Mouse (Mus musculus): ENCODE results near the gene Mef2b. TPM values are rescaled to one million over a fixed set of nuclear protein-coding genes. Genes with fewer than 3 reads are reported as not detected.
A peak's percentile ranks its signal among the peaks of the same experiment; 100 is the strongest.
"Not testable (repeated sequence)": the region's sequence is repeated elsewhere in the genome, so short reads cannot be mapped to it uniquely, and the experiment has no call there.

The Mef2b gene
- polyA plus RNA-seq, 1 experiment from 2014 or later = 0.53 TPM

- peak within 1 kb of the TSS; percentile 81 for H3K9ac ChIP-seq
- peaks cover 19% of the 10 kb centered on the region for H3K4me1 ChIP-seq (replicated peaks)
- peak within 1 kb of the TSS; percentile 96 for H3K4me2 ChIP-seq
- peaks cover 17% of the 10 kb centered on the region for H3K27me3 ChIP-seq
- peak within 1 kb of the TSS; percentile 74 for H3K4me3 ChIP-seq
- WGBS = under 1% methylated on average over 66 of the region's 66 CpGs
- no peaks in the 10 kb centered on the region for H3K9me3 ChIP-seq
- no peaks in the 10 kb centered on the region for H3K36me3 ChIP-seq
- peak; percentile 99 for ATAC-seq (ENCODE audit: low read depth)
- peak within 1 kb of the TSS; percentile 76 for H3K27ac ChIP-seq (replicated peaks)
Measured at GRCm38 (mm10) chr8:70212112-70213055, 72.9 kb downstream of the Mef2b start, which contains the start of gene Slc25a42. Slc25a42 (minus strand) TSS chr8:70212305.

GRCm38 (mm10) chr8:70214411-70214810, 74.9 kb downstream of the Mef2b start:
- 76% methylated on average over 3 of the region's 3 CpGs for WGBS
- no peak overlapping the region for H3K27ac ChIP-seq (replicated peaks)
- H3K36me3 ChIP-seq = no peaks in the 10 kb centered on the region
- peaks cover 20% of the 10 kb centered on the region for H3K4me1 ChIP-seq (replicated peaks)
- no peaks in the 10 kb centered on the region for H3K9me3 ChIP-seq
- H3K27me3 ChIP-seq = peaks cover 27% of the 10 kb centered on the region
- no peak for ATAC-seq (ENCODE audit: low read depth)
- H3K9ac ChIP-seq = no peak overlapping the region
- H3K4me2 ChIP-seq = no peak overlapping the region
- H3K4me3 ChIP-seq = no peak overlapping the region

GRCm38 (mm10) chr8:70215092-70215491, 75.6 kb downstream of the Mef2b start:
- Histone ChIP-seq H3K27ac (replicated peaks) (no peak overlapping the region), H3K9me3 (no peaks in the 10 kb centered on the region), H3K4me2 (no peak overlapping the region), H3K27me3 (peaks cover 22% of the 10 kb centered on the region), H3K36me3 (no peaks in the 10 kb centered on the region), H3K9ac (no peak overlapping the region), H3K4me3 (no peak overlapping the region), H3K4me1 (replicated peaks) (peaks cover 23% of the 10 kb centered on the region)
- ATAC-seq (ENCODE audit: low read depth) = no peak
- WGBS = 68% methylated on average over 5 of the region's 5 CpGs

- H3K9ac ChIP-seq; ATAC-seq (ENCODE audit: low read depth); H3K4me2 ChIP-seq; H3K4me3 ChIP-seq; H3K9me3 ChIP-seq; H3K36me3 ChIP-seq; H3K27ac ChIP-seq (replicated peaks): not testable (repeated sequence)
- 70% methylated on average over 3 of the region's 3 CpGs for WGBS
- peaks cover 11% of the 10 kb centered on the region for H3K27me3 ChIP-seq
- peaks cover 15% of the 10 kb centered on the region for H3K4me1 ChIP-seq (replicated peaks)
Measured at GRCm38 (mm10) chr8:70216161-70216560, 76.7 kb downstream of the Mef2b start.

GRCm38 (mm10) chr8:70216566-70216965, 77.1 kb downstream of the Mef2b start:
- Histone ChIP-seq H3K4me1 (replicated peaks) (peaks cover 11% of the 10 kb centered on the region), H3K4me2 (no peak overlapping the region), H3K27me3 (0 out of 2 replicates have a peak, but pooled peaks cover 10% of the 10 kb centered on the region), H3K27ac (replicated peaks) (no peak overlapping the region), H3K4me3 (no peak overlapping the region), H3K9me3 (no peaks in the 10 kb centered on the region), H3K36me3 (peaks cover 12% of the 10 kb centered on the region), H3K9ac (no peak overlapping the region)
- 53% methylated on average over 1 of the region's 1 CpGs for WGBS
- ATAC-seq (ENCODE audit: low read depth) = no peak

Small RNA genes within 50 kb of the gene (microRNA-seq; reads per million reads assigned to microRNA genes)
- gene Mir7066 = 1.3 reads per million

Other genes with a start within 250 kb of the Mef2b start
- 3.4 TPM in 2 replicates for gene Tssk6, start 237.5 kb upstream of the Mef2b start, polyA plus RNA-seq (2015; fragmentation: Nextera tagmentation; extraction: Ambion mirVana)
- 169 and 186 TPM in 2 replicates for gene Ndufa13, start 237.2 kb upstream of the Mef2b start, polyA plus RNA-seq (2015; fragmentation: Nextera tagmentation; extraction: Ambion mirVana)
- 10.0 and 12.1 TPM in 2 replicates for gene Yjefn3, start 237.0 kb upstream of the Mef2b start, polyA plus RNA-seq (2015; fragmentation: Nextera tagmentation; extraction: Ambion mirVana)
- 30.6 and 31.8 TPM in 2 replicates for gene Gatad2a, start 143.3 kb upstream of the Mef2b start, polyA plus RNA-seq (2015; fragmentation: Nextera tagmentation; extraction: Ambion mirVana)
- 68.1 and 68.7 TPM in 2 replicates for gene Mau2, start 97.0 kb upstream of the Mef2b start, polyA plus RNA-seq (2015; fragmentation: Nextera tagmentation; extraction: Ambion mirVana)
- 57.7 and 59.2 TPM in 2 replicates for gene Sugp1, start 96.9 kb upstream of the Mef2b start, polyA plus RNA-seq (2015; fragmentation: Nextera tagmentation; extraction: Ambion mirVana)
- 1.3 and 1.7 TPM in 2 replicates for gene Tm6sf2, start 66.8 kb upstream of the Mef2b start, polyA plus RNA-seq (2015; fragmentation: Nextera tagmentation; extraction: Ambion mirVana)
- 0.35 and 0.51 TPM in 2 replicates for gene Hapln4, start 56.3 kb upstream of the Mef2b start, polyA plus RNA-seq (2015; fragmentation: Nextera tagmentation; extraction: Ambion mirVana)
- gene Ncan, start 18.8 kb upstream of the Mef2b start, polyA plus RNA-seq (2015; fragmentation: Nextera tagmentation; extraction: Ambion mirVana) = 131 and 136 TPM in 2 replicates
- 34.8 and 40.6 TPM in 2 replicates for gene Nr2c2ap, start 8.4 kb upstream of the Mef2b start, polyA plus RNA-seq (2015; fragmentation: Nextera tagmentation; extraction: Ambion mirVana)
- gene Rfxank, start 557 bp upstream of the Mef2b start, polyA plus RNA-seq (2015; fragmentation: Nextera tagmentation; extraction: Ambion mirVana) = 11.9 and 12.6 TPM in 2 replicates
- 54.5 and 56.0 TPM in 2 replicates for gene Borcs8, start 212 bp upstream of the Mef2b start, polyA plus RNA-seq (2015; fragmentation: Nextera tagmentation; extraction: Ambion mirVana)
- gene Tmem161a, start 32.6 kb downstream of the Mef2b start, polyA plus RNA-seq (2015; fragmentation: Nextera tagmentation; extraction: Ambion mirVana) = 46.6 and 47.4 TPM in 2 replicates
- gene Slc25a42, start 72.6 kb downstream of the Mef2b start, polyA plus RNA-seq (2015; fragmentation: Nextera tagmentation; extraction: Ambion mirVana) = 5.5 and 6.4 TPM in 2 replicates
- gene Sugp2, start 94.5 kb downstream of the Mef2b start, polyA plus RNA-seq (2015; fragmentation: Nextera tagmentation; extraction: Ambion mirVana) = 64.8 and 72.5 TPM in 2 replicates
- 81.9 and 85.7 TPM in 2 replicates for gene Armc6, start 94.8 kb downstream of the Mef2b start, polyA plus RNA-seq (2015; fragmentation: Nextera tagmentation; extraction: Ambion mirVana)
- gene Homer3, start 143.1 kb downstream of the Mef2b start, polyA plus RNA-seq (2015; fragmentation: Nextera tagmentation; extraction: Ambion mirVana) = 49.6 and 52.1 TPM in 2 replicates
- 41.9 and 51.9 TPM in 2 replicates for gene Ddx49, start 162.8 kb downstream of the Mef2b start, polyA plus RNA-seq (2015; fragmentation: Nextera tagmentation; extraction: Ambion mirVana)
- gene Cope, start 162.8 kb downstream of the Mef2b start, polyA plus RNA-seq (2015; fragmentation: Nextera tagmentation; extraction: Ambion mirVana) = 271 and 278 TPM in 2 replicates
- 23.3 and 26.2 TPM in 2 replicates for gene Cers1, start 176.1 kb downstream of the Mef2b start, polyA plus RNA-seq (2015; fragmentation: Nextera tagmentation; extraction: Ambion mirVana)
- gene Gdf1, start 190.1 kb downstream of the Mef2b start, polyA plus RNA-seq (2015; fragmentation: Nextera tagmentation; extraction: Ambion mirVana) = 2.4 and 3.3 TPM in 2 replicates
- 16.3 and 17.3 TPM in 2 replicates for gene Upf1, start 213.6 kb downstream of the Mef2b start, polyA plus RNA-seq (2015; fragmentation: Nextera tagmentation; extraction: Ambion mirVana)
- gene Comp, start 233.8 kb downstream of the Mef2b start, polyA plus RNA-seq (2015; fragmentation: Nextera tagmentation; extraction: Ambion mirVana) = 0.55 and 1.8 TPM in 2 replicates